Mouse (Mus musculus) hindbrain, embryonic 15.5 days (tissue): ENCODE measurements around the gene Ikzf4. TPM values are rescaled to one million over a fixed set of nuclear protein-coding genes. Genes with fewer than 3 reads are reported as not detected.
"Not testable (repeated sequence)": the region's sequence is repeated elsewhere in the genome, so short reads cannot be mapped to it uniquely, and the experiment has no call there.

Experiments used
- ATAC-seq: fragments of 200-750 bp; cut with Nextera tagmentation; 2 replicates; pipeline ENCODE4 v1.8.0; 2017; ENCODE audit warnings: low read depth, moderate number of reproducible peaks, moderate TSS enrichment; ENCODE audit not compliant: low FRiP score
- H3K27ac ChIP-seq: fragments of 300-500 bp; sonication (generic); replicated peaks from 2 replicates; pipeline ENCODE4 v1.5.1; 2015; ENCODE audit warnings: mild to moderate bottlenecking, inconsistent platforms
- H3K27me3 ChIP-seq: fragments of 300-500 bp; sonication (generic); 2 replicates; pipeline ENCODE4 v1.6.1; 2015; ENCODE audit warnings: control low read depth, inconsistent platforms
- H3K36me3 ChIP-seq: fragments of 300-500 bp; sonication (generic); 2 replicates; pipeline ENCODE4 v1.6.1; 2015; ENCODE audit warnings: control low read depth, inconsistent platforms
- H3K4me1 ChIP-seq: fragments of 300-500 bp; sonication (generic); replicated peaks from 2 replicates; pipeline ENCODE4 v1.6.1; 2015; ENCODE audit warnings: control low read depth, inconsistent platforms
- H3K4me2 ChIP-seq: fragments of 300-500 bp; sonication (generic); 2 replicates; pipeline ENCODE4 v1.6.1; 2015; ENCODE audit warnings: moderate library complexity, mild to moderate bottlenecking, inconsistent platforms
- H3K4me3 ChIP-seq: fragments of 300-500 bp; sonication (generic); 2 replicates; pipeline ENCODE4 v1.5.1; 2015; ENCODE audit warnings: mild to moderate bottlenecking, inconsistent platforms
- H3K9ac ChIP-seq: fragments of 300-500 bp; sonication (generic); 2 replicates; pipeline ENCODE4 v1.6.1; 2015; ENCODE audit warnings: inconsistent platforms
- H3K9me3 ChIP-seq: fragments of 300-500 bp; sonication (generic); 2 replicates; pipeline ENCODE4 v1.6.1; 2016; ENCODE audit warnings: control low read depth, inconsistent platforms
- WGBS: fragments of 180-500 bp; shearing (Covaris S2); methylation state at CpG from one replicate; pipeline ENCODE4 v1.1.7; 2015; 5-methylcytosine and 5-hydroxymethylcytosine counted together
- polyA plus RNA-seq: library from polyadenylated mRNA; unstranded; fragments of >200 nt; fragmentation: Nextera tagmentation; extraction: Ambion mirVana; gene quantifications from 2 replicates; pipeline ENCODE4 v1.2.1, GENCODE M21; 2015

Gene Ikzf4
- polyA plus RNA-seq, 1 experiment from 2014 or later = 18.3 TPM

GRCm38 (mm10) chr10:128636561-128636960, 9.2 kb downstream of the Ikzf4 start:
- H3K4me3 ChIP-seq = no peak overlapping the region
- no peak overlapping the region for H3K9ac ChIP-seq
- no peak overlapping the region for H3K27ac ChIP-seq
- WGBS = 53% methylated on average over 6 of the region's 6 CpGs
- H3K4me2 ChIP-seq = 0 out of 2 replicates have a peak overlapping the region, but pooled peaks have one; percentile 28
- 0 out of 2 replicates have a peak, but pooled peaks cover 5% of the 10 kb centered on the region for H3K4me1 ChIP-seq
- peaks cover 76% of the 10 kb centered on the region for H3K36me3 ChIP-seq
- no peaks in the 10 kb centered on the region for H3K9me3 ChIP-seq
- H3K27me3 ChIP-seq = no peaks in the 10 kb centered on the region
- ATAC-seq = no peak

GRCm38 (mm10) chr10:128635697-128636096, 10.1 kb downstream of the Ikzf4 start:
- Histone ChIP-seq H3K4me2 (no peak overlapping the region), H3K4me3 (no peak overlapping the region), H3K9ac (no peak overlapping the region), H3K27me3 (no peaks in the 10 kb centered on the region), H3K36me3 (peaks cover 68% of the 10 kb centered on the region), H3K4me1 (no peaks in the 10 kb centered on the region), H3K27ac (no peak overlapping the region), H3K9me3 (no peaks in the 10 kb centered on the region)
- no peak for ATAC-seq
- 97% methylated on average over 13 of the region's 13 CpGs for WGBS

GRCm38 (mm10) chr10:128631571-128631970, 14.2 kb downstream of the Ikzf4 start:
- Histone ChIP-seq H3K9me3 (no peaks in the 10 kb centered on the region), H3K4me1 (no peaks in the 10 kb centered on the region), H3K4me2 (no peak overlapping the region), H3K4me3 (no peak overlapping the region), H3K27ac (no peak overlapping the region; the same call in 1 of the 2 replicates), H3K27me3 (no peaks in the 10 kb centered on the region), H3K9ac (no peak overlapping the region), H3K36me3 (peaks cover 43% of the 10 kb centered on the region)
- 25% methylated on average over 6 of the region's 6 CpGs for WGBS
- no peak for ATAC-seq

GRCm38 (mm10) chr10:128630306-128630705, 15.5 kb downstream of the Ikzf4 start:
- not testable (repeated sequence) for H3K27me3 ChIP-seq, H3K27ac ChIP-seq, H3K9me3 ChIP-seq, H3K4me2 ChIP-seq, ATAC-seq, H3K4me1 ChIP-seq, H3K9ac ChIP-seq, H3K4me3 ChIP-seq
- H3K36me3 ChIP-seq = peaks cover 33% of the 10 kb centered on the region
- 91% methylated on average over 5 of the region's 5 CpGs for WGBS

GRCm38 (mm10) chr10:128629746-128630145, 16.0 kb downstream of the Ikzf4 start:
- Histone ChIP-seq H3K9me3 (no peaks in the 10 kb centered on the region), H3K27me3 (no peaks in the 10 kb centered on the region), H3K9ac (no peak overlapping the region), H3K4me3 (no peak overlapping the region), H3K36me3 (peaks cover 31% of the 10 kb centered on the region), H3K4me2 (no peak overlapping the region), H3K27ac (no peak overlapping the region), H3K4me1 (peaks cover 9% of the 10 kb centered on the region)
- 74% methylated on average over 2 of the region's 2 CpGs for WGBS
- ATAC-seq = no peak

GRCm38 (mm10) chr10:128627398-128628317, 18.1 kb downstream of the Ikzf4 start:
- no peak; the same call in 1 of the 2 replicates for ATAC-seq
- H3K4me1 ChIP-seq = peaks cover 9% of the 10 kb centered on the region
- H3K9me3 ChIP-seq = no peaks in the 10 kb centered on the region
- peaks cover 30% of the 10 kb centered on the region for H3K36me3 ChIP-seq
- no peak overlapping the region for H3K4me3 ChIP-seq
- no peak overlapping the region for H3K4me2 ChIP-seq
- peak overlapping the region; percentile 82; the same call in 1 of the 2 replicates for H3K27ac ChIP-seq
- no peaks in the 10 kb centered on the region for H3K27me3 ChIP-seq
- WGBS = 86% methylated on average over 10 of the region's 10 CpGs
- H3K9ac ChIP-seq = no peak overlapping the region

GRCm38 (mm10) chr10:128626311-128627310, 19.2 kb downstream of the Ikzf4 start, which contains the start of gene Rps26:
Rps26 (minus strand) TSS chr10:128626747.
- Histone ChIP-seq H3K9me3 (no peaks in the 10 kb centered on the region), H3K27ac (peak within 1 kb of the TSS; percentile 82), H3K27me3 (no peaks in the 10 kb centered on the region), H3K4me2 (peak within 1 kb of the TSS; percentile 81), H3K4me3 (peak within 1 kb of the TSS; percentile 79), H3K36me3 (peaks cover 24% of the 10 kb centered on the region), H3K4me1 (peaks cover 9% of the 10 kb centered on the region), H3K9ac (peak within 1 kb of the TSS; percentile 89)
- peak; percentile 96 for ATAC-seq
- WGBS = under 1% methylated on average over 40 of the region's 40 CpGs

GRCm38 (mm10) chr10:128625287-128625894, 20.4 kb downstream of the Ikzf4 start:
- peaks cover 24% of the 10 kb centered on the region for H3K36me3 ChIP-seq
- ATAC-seq = no peak
- H3K27ac ChIP-seq = peak overlapping the region; percentile 74; the same call in 1 of the 2 replicates
- H3K4me2 ChIP-seq = peak overlapping the region; percentile 81
- H3K4me1 ChIP-seq = peaks cover 9% of the 10 kb centered on the region
- no peaks in the 10 kb centered on the region for H3K9me3 ChIP-seq
- 55% methylated on average over 7 of the region's 7 CpGs for WGBS
- peak overlapping the region; percentile 79 for H3K4me3 ChIP-seq
- peak overlapping the region; percentile 89 for H3K9ac ChIP-seq
- no peaks in the 10 kb centered on the region for H3K27me3 ChIP-seq

- not testable (repeated sequence) for ATAC-seq, H3K4me2 ChIP-seq, H3K27ac ChIP-seq, H3K9ac ChIP-seq, H3K9me3 ChIP-seq, H3K27me3 ChIP-seq, H3K4me3 ChIP-seq, H3K4me1 ChIP-seq
- WGBS = 88% methylated on average over 4 of the region's 4 CpGs
- H3K36me3 ChIP-seq = peaks cover 24% of the 10 kb centered on the region
Measured at GRCm38 (mm10) chr10:128623106-128623613, 22.6 kb downstream of the Ikzf4 start.

GRCm38 (mm10) chr10:128622702-128623101, 23.1 kb downstream of the Ikzf4 start:
- no peak for ATAC-seq
- peaks cover 24% of the 10 kb centered on the region for H3K36me3 ChIP-seq
- no peaks in the 10 kb centered on the region for H3K9me3 ChIP-seq
- no peak overlapping the region for H3K9ac ChIP-seq
- H3K4me3 ChIP-seq = no peak overlapping the region
- H3K27ac ChIP-seq = no peak overlapping the region
- WGBS = 84% methylated on average over 4 of the region's 4 CpGs
- H3K4me1 ChIP-seq = peaks cover 9% of the 10 kb centered on the region
- H3K27me3 ChIP-seq = no peaks in the 10 kb centered on the region
- H3K4me2 ChIP-seq = no peak overlapping the region

GRCm38 (mm10) chr10:128621986-128622520, 23.7 kb downstream of the Ikzf4 start:
- Histone ChIP-seq H3K4me2 (no peak overlapping the region), H3K4me1 (peaks cover 9% of the 10 kb centered on the region), H3K9me3 (no peaks in the 10 kb centered on the region), H3K4me3 (no peak overlapping the region), H3K9ac (no peak overlapping the region), H3K36me3 (peaks cover 24% of the 10 kb centered on the region), H3K27me3 (no peaks in the 10 kb centered on the region), H3K27ac (no peak overlapping the region)
- no peak for ATAC-seq
- 74% methylated on average over 3 of the region's 3 CpGs for WGBS
